Mouse (Mus musculus) thymus, adult 2 months (tissue): ENCODE data around the gene Rps2.

Experiments used
- CTCF ChIP-seq: fragments of 200-500 bp; IDR thresholded peaks from 2 replicates; pipeline ENCODE4 v1.5.1; 2012; ENCODE audit warnings: mild to moderate bottlenecking, control low read depth, low read length, moderate library complexity, borderline replicate concordance; ENCODE audit not compliant: control insufficient read depth, poor library complexity, insufficient read depth; ENCODE audit errors: extremely low read depth
- POLR2A ChIP-seq: fragments of 200-500 bp; IDR thresholded peaks from 2 replicates; pipeline ENCODE4 v1.6.1; 2012; ENCODE audit warnings: mild to moderate bottlenecking, low read length, control low read depth, moderate library complexity; ENCODE audit not compliant: control insufficient read depth, poor library complexity, insufficient read depth; ENCODE audit errors: extremely low read depth

DNA sequence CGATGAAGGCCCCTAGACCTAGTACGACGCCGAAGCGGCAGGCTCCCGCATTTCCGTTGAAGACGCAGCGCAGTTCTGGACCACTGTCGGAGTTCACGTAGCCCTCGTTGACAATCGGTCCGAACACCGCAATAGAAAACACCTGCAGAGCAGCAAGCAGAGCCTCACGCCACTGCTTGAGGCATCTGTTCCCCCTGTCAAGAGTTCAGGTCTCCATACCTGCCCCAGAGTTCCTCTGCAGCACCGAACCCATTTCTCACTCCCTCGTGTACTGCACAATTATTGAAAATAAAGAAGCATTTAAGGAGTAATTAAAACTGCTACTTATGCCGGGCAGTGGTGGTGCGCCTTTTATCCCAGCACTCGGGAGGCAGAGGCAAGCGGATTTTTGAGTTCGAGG lies 30.3 kb upstream of the Rps2 start:
- TF ChIP-seq CTCF (no peak), POLR2A (no peak)
